Mouse (Mus musculus): ENCODE data around the gene Mast4.

- no peak for TF ChIP-seq POLR2A (IDR thresholded peaks at IDR 0.05; ENCODE audit: control insufficient read depth in 1 of 2, insufficient read depth in 1 of 2, low read depth in 1 of 2, low read length in 2 of 2, poor library complexity in 1 of 2)
- no peak for TF ChIP-seq MYC (IDR thresholded peaks at IDR 0.05; ENCODE audit: low read depth, low read length)
These were observed 39.9 kb downstream of the Mast4 start for GRCm38 (mm10) chr13:103294424-103294823.

All from MEL (cell line).